Mouse (Mus musculus): ENCODE results near the gene Arntl. TPM values are rescaled to one million over a fixed set of nuclear protein-coding genes. Genes with fewer than 3 reads are reported as not detected.

Gene Arntl
- polyA plus RNA-seq, 1 experiment, result 4.0 TPM

DNA sequence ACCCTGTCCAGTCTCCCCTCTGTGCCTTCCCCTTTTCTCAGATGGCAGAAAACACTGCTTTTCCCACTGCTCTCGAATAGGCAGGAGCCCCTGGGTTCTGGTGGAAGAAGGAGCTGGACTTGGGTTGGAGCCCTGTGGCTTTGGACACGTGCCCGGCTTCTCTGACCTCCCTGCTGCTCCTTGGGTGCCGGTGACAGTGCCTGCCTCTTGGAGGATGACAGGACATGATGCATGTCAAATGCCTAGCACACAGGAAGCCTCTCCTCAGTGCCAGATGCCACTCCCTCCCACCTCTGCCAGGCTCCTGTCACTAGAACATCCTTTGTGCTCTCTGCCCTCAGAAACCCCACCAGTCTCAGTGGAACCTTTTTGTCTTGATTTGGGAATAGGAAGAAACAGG is 3.2 kb downstream of the Arntl start:
- Histone ChIP-seq H3K79me2 (ENCODE audit: control insufficient read depth, insufficient read depth) (peaks cover 26% of the 10 kb centered on the region), H3K27me3 (ENCODE audit: control insufficient read depth, insufficient read depth, insufficient read length) (no peaks in the 10 kb centered on the region), H3K79me3 (ENCODE audit: low read depth) (peaks cover 2% of the 10 kb centered on the region), H3K4me3 (ENCODE audit: insufficient read depth, poor library complexity, severe bottlenecking) (no peak overlapping the region), H3ac (ENCODE audit: control insufficient read depth, insufficient read length, low read depth) (no peak overlapping the region), H3K36me3 (ENCODE audit: control insufficient read depth, insufficient read depth) (no peaks in the 10 kb centered on the region)
- TF ChIP-seq CTCF (IDR thresholded peaks at IDR 0.05; ENCODE audit: control insufficient read depth, insufficient read depth, insufficient read length) (no peak), MYOG (IDR thresholded peaks at IDR 0.05; ENCODE audit: control insufficient read depth, extremely low read depth, insufficient read length) (no peak)

DNA sequence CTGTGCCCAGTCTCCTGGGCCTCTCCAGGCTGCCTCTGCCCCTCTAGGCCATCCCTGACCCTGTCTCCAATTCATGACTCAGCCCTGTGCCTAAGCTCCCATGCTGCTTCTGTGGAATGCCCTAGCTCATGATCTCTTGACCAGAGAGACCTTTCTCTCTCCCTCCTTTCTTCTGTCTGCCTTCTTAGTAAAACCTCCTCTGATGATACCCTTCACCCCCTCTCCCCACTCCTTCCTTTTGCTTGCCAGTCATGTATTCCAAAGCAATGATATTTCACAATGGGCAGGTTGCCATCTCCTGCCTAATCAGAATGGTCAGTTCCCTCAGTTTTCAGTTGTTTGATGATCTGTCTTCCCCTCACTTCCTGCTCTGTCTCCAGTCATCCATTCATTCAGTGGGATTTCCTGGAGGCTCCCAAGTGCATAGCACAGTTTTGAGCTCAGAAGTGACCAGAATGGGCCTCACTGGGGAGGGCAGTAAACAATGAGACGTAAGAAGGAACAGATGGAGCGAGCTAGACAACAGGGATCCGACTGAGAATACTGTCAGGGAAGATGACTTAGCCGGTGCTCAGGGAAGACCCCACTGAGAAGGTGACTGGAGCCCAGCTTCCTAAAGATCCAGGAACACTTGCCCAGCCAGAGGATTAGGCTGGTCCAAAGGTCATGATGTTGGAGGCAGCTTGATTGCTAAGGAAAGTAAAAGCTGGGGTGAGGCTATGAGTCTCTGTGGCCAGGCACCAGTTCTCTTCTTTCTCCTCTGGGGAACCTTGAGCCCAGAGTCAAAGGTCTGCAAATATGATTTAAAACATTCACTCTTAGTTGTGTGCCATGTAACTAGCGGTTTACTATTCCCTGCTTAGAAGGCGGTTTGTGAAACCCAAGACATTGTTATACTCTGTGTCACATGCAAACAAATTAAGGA is 7.2 kb downstream of the Arntl start:
- Histone ChIP-seq H3K36me3 (ENCODE audit: control insufficient read depth, insufficient read depth) (no peaks in the 10 kb centered on the region), H3K4me3 (ENCODE audit: insufficient read depth, poor library complexity, severe bottlenecking) (no peak overlapping the region), H3K27me3 (ENCODE audit: control insufficient read depth, insufficient read depth, insufficient read length) (no peaks in the 10 kb centered on the region), H3ac (ENCODE audit: control insufficient read depth, insufficient read length, low read depth) (no peak overlapping the region), H3K79me2 (ENCODE audit: control insufficient read depth, insufficient read depth) (peaks cover 42% of the 10 kb centered on the region), H3K79me3 (ENCODE audit: low read depth) (peaks cover 2% of the 10 kb centered on the region)
- TF ChIP-seq FOSL1 (IDR thresholded peaks at IDR 0.05; ENCODE audit: insufficient read depth, low read length, poor library complexity, severe bottlenecking) (no peak), USF1 (IDR thresholded peaks at IDR 0.05; ENCODE audit: low read depth) (no peak), CTCF (IDR thresholded peaks at IDR 0.05; ENCODE audit: control insufficient read depth, insufficient read depth, insufficient read length) (no peak), MYOD1 (IDR thresholded peaks at IDR 0.05; ENCODE audit: control insufficient read depth, insufficient read length, low read depth) (no peak), CEBPB (IDR thresholded peaks at IDR 0.05; ENCODE audit: low read depth) (no peak), MAX (IDR thresholded peaks at IDR 0.05) (no peak), MYOG (IDR thresholded peaks at IDR 0.05; ENCODE audit: control insufficient read depth, extremely low read depth, insufficient read length) (no peak)

DNA sequence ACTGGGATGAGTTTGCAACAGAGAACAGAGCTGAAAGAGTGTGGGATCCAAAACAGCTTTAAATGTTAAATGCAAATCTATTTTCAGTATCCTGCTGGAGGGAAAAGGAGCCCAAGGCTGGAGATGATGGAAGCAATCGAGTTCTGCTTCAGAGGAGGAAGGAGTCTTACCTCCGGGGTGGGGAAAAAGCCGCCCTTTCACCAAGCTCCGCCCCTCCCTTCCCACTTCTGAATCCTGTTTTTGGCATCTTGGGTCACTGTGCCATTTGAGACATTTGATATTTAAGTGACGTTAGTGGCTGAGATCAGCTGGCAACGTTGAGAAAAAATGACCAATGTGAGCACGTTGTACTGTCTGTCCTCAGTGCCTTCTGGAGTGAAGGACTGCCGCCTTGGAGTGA is 8.9 kb downstream of the Arntl start:
- peaks cover 3% of the 10 kb centered on the region for H3K79me3 ChIP-seq (ENCODE audit: low read depth)
- H3K4me3 ChIP-seq (ENCODE audit: insufficient read depth, poor library complexity, severe bottlenecking), result no peak overlapping the region
- H3ac ChIP-seq (ENCODE audit: control insufficient read depth, insufficient read length, low read depth), result no peak overlapping the region
- no peaks in the 10 kb centered on the region for H3K36me3 ChIP-seq (ENCODE audit: control insufficient read depth, insufficient read depth)
- no peak for TF ChIP-seq MYOG (IDR thresholded peaks at IDR 0.05; ENCODE audit: control insufficient read depth, extremely low read depth, insufficient read length)
- TF ChIP-seq FOSL1 (IDR thresholded peaks at IDR 0.05; ENCODE audit: insufficient read depth, low read length, poor library complexity, severe bottlenecking), result no peak
- TF ChIP-seq MAX (IDR thresholded peaks at IDR 0.05), result no peak
- TF ChIP-seq USF1 (IDR thresholded peaks at IDR 0.05; ENCODE audit: low read depth), result no peak
- no peak for TF ChIP-seq CEBPB (IDR thresholded peaks at IDR 0.05; ENCODE audit: low read depth)
- no peak for TF ChIP-seq MYOD1 (IDR thresholded peaks at IDR 0.05; ENCODE audit: control insufficient read depth, insufficient read length, low read depth)
- no peak for TF ChIP-seq CTCF (IDR thresholded peaks at IDR 0.05; ENCODE audit: control insufficient read depth, insufficient read depth, insufficient read length)
- H3K27me3 ChIP-seq (ENCODE audit: control insufficient read depth, insufficient read depth, insufficient read length), result no peaks in the 10 kb centered on the region
- H3K79me2 ChIP-seq (ENCODE audit: control insufficient read depth, insufficient read depth), result peaks cover 45% of the 10 kb centered on the region

GRCm38 (mm10) chr7:113219416-113219815 is 12.2 kb downstream of the Arntl start:
- TF ChIP-seq CEBPB (IDR thresholded peaks at IDR 0.05; ENCODE audit: low read depth) (no peak), CTCF (IDR thresholded peaks at IDR 0.05; ENCODE audit: control insufficient read depth, insufficient read depth, insufficient read length) (no peak), MYOG (IDR thresholded peaks at IDR 0.05; ENCODE audit: control insufficient read depth, extremely low read depth, insufficient read length) (no peak), MYOD1 (IDR thresholded peaks at IDR 0.05; ENCODE audit: control insufficient read depth, insufficient read length, low read depth) (no peak), MAX (IDR thresholded peaks at IDR 0.05) (no peak), USF1 (IDR thresholded peaks at IDR 0.05; ENCODE audit: low read depth) (no peak), FOSL1 (IDR thresholded peaks at IDR 0.05; ENCODE audit: insufficient read depth, low read length, poor library complexity, severe bottlenecking) (no peak)
- Histone ChIP-seq H3K36me3 (ENCODE audit: control insufficient read depth, insufficient read depth) (no peaks in the 10 kb centered on the region), H3K27me3 (ENCODE audit: control insufficient read depth, insufficient read depth, insufficient read length) (no peaks in the 10 kb centered on the region), H3ac (ENCODE audit: control insufficient read depth, insufficient read length, low read depth) (no peak overlapping the region), H3K4me3 (ENCODE audit: insufficient read depth, poor library complexity, severe bottlenecking) (no peak overlapping the region), H3K79me3 (ENCODE audit: low read depth) (peaks cover 5% of the 10 kb centered on the region), H3K79me2 (ENCODE audit: control insufficient read depth, insufficient read depth) (peaks cover 36% of the 10 kb centered on the region)

DNA sequence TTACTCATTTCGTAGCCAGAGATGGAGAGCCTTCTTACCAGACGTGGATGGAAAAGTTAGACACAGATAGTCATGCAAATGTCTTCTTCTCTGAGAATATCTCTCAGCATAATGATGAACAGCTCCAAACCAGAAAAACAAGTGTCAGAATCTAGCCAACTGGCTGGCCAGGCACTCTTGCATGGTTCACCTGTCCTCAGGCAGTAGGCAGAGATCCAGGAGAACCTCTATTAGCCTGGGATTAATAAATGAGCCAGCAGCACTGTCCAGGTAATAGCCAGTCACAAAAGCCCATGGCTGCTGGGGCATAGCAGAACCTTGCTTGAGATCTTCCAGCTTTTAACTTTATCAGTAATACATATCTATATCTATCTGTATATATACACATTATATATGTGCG is 12.6 kb downstream of the Arntl start:
- Histone ChIP-seq H3K79me2 (ENCODE audit: control insufficient read depth, insufficient read depth) (peaks cover 33% of the 10 kb centered on the region), H3K36me3 (ENCODE audit: control insufficient read depth, insufficient read depth) (no peaks in the 10 kb centered on the region), H3K4me3 (ENCODE audit: insufficient read depth, poor library complexity, severe bottlenecking) (no peak overlapping the region), H3ac (ENCODE audit: control insufficient read depth, insufficient read length, low read depth) (no peak overlapping the region), H3K27me3 (ENCODE audit: control insufficient read depth, insufficient read depth, insufficient read length) (no peaks in the 10 kb centered on the region), H3K79me3 (ENCODE audit: low read depth) (peaks cover 5% of the 10 kb centered on the region)
- TF ChIP-seq MYOG (IDR thresholded peaks at IDR 0.05; ENCODE audit: control insufficient read depth, extremely low read depth, insufficient read length), result no peak
- TF ChIP-seq CTCF (IDR thresholded peaks at IDR 0.05; ENCODE audit: control insufficient read depth, insufficient read depth, insufficient read length), result no peak
- no peak for TF ChIP-seq MAX (IDR thresholded peaks at IDR 0.05)
- TF ChIP-seq MYOD1 (IDR thresholded peaks at IDR 0.05; ENCODE audit: control insufficient read depth, insufficient read length, low read depth), result no peak
- TF ChIP-seq CEBPB (IDR thresholded peaks at IDR 0.05; ENCODE audit: low read depth), result no peak
- no peak for TF ChIP-seq FOSL1 (IDR thresholded peaks at IDR 0.05; ENCODE audit: insufficient read depth, low read length, poor library complexity, severe bottlenecking)
- TF ChIP-seq USF1 (IDR thresholded peaks at IDR 0.05; ENCODE audit: low read depth), result no peak

Data from C2C12 (cell line).